Mouse (Mus musculus) hindlimb bud, embryonic 11.5 days (tissue): Measurements from ENCODE around the gene Kif26b.

Source experiments
- DNase-seq: peaks from one replicate; pipeline ENCODE4 v3.0.0-alpha.2; 2012; ENCODE audit warnings: low read depth, low spot score; ENCODE audit errors: extremely low spot score

The Kif26b gene

DNA sequence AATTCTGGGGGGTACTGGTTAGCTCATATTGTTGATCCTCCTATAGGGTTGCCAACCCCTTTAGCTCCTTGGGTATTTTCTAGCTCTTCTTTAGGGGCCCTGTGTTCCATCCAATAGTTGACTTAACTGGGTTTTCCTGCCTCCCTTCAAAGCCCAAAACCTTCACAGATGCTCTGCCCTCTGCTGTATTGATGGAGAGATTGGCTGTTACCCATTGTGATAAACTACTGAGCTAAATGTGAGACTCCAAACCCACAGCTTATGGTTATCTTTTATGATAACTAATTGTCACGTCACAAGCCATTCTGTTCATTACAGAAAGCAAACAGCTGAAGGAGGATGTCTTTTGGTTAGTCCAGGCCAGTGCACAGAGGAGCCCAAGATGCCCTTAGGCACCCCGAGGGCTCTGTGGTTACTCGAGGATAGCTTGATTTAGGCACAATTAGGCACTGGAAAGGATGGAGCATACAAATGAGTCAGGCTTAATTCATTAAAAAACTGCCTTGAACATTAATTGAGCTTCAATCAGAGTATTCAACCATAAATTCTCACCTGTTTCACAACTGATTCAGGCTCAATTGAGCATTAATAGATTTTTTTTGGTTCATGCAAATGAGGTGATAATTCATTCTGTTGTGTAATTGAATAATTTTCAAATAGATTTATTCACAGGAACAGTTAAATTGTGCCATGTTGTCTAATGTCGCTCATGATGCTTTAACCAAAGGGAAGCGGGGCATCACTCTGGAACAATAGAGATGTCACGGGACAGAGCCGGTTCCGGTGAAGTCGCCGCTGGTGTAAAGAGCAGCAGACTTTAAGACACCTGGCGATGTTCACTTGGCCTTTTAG lies 364.5 kb downstream of the Kif26b start:
- no peak for DNase-seq

GRCm38 (mm10) chr1:178894081-178894401 lies 365.1 kb downstream of the Kif26b start:
- no peak for DNase-seq

GRCm38 (mm10) chr1:178895674-178896073 lies 366.7 kb downstream of the Kif26b start:
- DNase-seq, result no peak

- DNase-seq, result no peak
Observed at GRCm38 (mm10) chr1:178910951-178911350, 382.0 kb downstream of the Kif26b start.

DNA sequence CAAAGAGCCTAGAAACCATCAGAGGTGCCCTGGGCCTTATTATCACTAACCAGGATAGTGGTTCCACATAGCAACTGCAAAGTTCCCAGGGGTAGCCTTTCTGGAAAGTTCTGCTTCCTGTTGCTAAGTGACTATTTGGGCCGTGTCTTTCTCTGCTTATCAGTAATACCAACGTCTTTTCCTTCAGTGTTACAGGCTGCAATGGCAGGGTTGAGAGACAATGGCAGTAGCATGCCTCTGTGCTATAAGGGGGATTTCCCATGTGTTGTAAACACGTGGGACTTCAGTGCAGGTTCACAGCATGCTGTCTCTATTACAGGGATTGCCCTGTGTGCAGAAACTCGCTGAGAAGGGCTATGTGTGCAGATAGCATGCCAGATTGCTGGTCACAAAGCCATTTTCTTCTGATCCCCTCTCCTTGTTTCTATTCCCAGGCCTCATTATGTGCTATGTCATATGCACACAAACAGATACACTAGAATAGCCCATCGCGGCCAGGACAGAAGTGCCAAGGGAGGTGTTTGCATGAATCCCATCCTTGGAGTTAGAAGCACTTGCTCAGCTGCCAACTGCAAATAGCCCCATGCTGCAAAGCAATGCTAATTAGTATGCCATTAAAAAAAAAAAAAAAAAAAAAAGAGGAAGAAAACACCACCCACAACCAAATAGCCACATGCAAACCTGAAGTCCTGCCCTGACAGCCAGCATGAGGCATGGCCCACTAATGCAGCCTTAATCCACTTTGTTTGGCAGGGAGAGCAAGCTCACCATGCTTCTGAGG lies 384.2 kb downstream of the Kif26b start:
- DNase-seq, result no peak

DNA sequence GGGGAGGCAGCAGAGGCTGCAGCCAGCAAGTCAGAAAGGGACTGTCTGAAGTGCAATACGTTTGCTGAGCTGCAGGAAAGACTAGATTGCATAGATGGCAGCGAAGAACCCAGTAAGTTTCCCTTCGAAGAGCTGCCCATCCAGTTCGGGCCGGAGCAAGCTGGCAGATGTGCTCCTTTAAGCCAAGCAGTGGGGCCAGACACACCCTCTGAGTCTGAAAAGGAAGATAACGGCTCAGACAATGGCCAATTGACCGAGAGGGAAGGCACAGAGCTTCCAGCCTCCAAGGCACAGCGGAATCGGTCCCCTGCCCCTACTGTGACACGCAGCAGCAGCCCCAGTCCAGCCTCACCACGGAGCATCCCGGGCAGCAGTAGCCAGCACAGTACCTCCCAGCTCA lies 386.1 kb downstream of the Kif26b start:
- no peak for DNase-seq

GRCm38 (mm10) chr1:178917194-178917902 lies 388.4 kb downstream of the Kif26b start:
- no peak for DNase-seq

GRCm38 (mm10) chr1:178924492-178925183 lies 395.7 kb downstream of the Kif26b start:
- no peak for DNase-seq

GRCm38 (mm10) chr1:178929531-178929930 lies 400.6 kb downstream of the Kif26b start:
- no peak for DNase-seq

DNA sequence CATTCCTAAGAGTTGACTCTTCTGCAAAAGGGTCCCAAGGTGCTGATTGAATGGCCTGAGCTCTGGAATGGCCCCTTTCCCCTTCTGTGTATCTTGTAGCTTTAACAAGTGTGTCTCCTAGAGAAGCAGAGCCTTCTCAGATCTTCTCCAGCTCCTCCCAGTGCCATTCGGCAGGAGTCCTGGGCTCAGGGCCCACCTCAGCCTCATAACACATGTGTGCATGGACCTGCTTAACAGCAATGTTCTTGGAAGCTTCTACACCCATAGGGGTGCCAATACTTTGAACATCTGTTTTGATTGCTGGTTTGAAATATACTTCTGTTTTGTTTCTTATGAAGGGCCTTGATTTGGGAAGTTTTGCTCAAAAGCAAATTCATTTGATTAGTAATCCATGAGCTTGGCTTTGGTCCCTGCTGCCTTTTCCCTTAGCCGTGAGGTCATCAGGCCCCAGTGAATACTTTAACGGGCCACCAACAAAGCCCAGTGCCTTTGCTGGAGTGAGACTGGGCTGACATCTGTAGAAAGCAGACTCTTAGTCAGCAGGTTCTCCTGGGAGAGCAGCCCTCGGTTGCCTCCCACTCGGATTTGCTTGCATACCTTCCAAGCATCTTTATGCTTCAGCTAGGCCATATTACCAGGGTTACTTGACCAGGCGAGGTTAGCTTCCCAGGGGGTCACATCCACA lies 405.2 kb downstream of the Kif26b start:
- no peak for DNase-seq

- no peak for DNase-seq
Observed at GRCm38 (mm10) chr1:178936457-178936856, 407.5 kb downstream of the Kif26b start.

GRCm38 (mm10) chr1:178936976-178937375 lies 408.1 kb downstream of the Kif26b start:
- no peak for DNase-seq

DNA sequence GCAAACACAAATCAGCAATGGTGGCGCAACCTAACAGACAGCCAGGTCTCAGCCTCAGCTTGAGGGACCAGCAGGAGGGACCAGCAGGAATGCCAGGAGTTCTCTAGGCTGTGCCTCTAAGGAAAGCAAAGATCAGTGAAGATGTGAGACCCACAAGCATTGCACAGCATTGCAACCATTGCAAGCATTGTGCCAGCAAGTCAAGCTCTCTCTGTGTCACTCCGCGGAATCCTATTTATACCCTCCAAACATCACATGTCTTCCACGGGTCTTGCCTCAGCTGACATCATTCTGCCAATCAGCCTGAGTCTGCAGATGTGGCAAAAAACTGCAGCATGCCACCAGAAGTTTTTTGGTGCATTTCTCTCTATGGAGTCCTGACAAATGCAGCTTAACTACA lies 411.4 kb downstream of the Kif26b start:
- DNase-seq, result no peak

- DNase-seq, result no peak
Observed at GRCm38 (mm10) chr1:178942251-178942963, 413.5 kb downstream of the Kif26b start.

GRCm38 (mm10) chr1:178952910-178953309 lies 424.0 kb downstream of the Kif26b start:
- DNase-seq, result no peak

GRCm38 (mm10) chr1:178958641-178959040 lies 429.7 kb downstream of the Kif26b start:
- no peak for DNase-seq

- peak; percentile 81 for DNase-seq
Observed at GRCm38 (mm10) chr1:178960015-178960559, 431.2 kb downstream of the Kif26b start.

- no peak for DNase-seq
Observed at GRCm38 (mm10) chr1:178961661-178962060, 432.7 kb downstream of the Kif26b start.

GRCm38 (mm10) chr1:178972055-178972454 lies 443.1 kb downstream of the Kif26b start:
- no peak for DNase-seq
